Mouse (Mus musculus) E14TG2a.4 (cell line): ENCODE results near the gene Ascl1.

Experiments used
- CTCF ChIP-seq: conservative IDR thresholded peaks from 2 replicates; pipeline ENCODE4 v1.5.1; 2014; ENCODE audit warnings: low read length
- NANOG ChIP-seq: IDR thresholded peaks from 2 replicates; pipeline ENCODE4 v1.6.1; 2014; ENCODE audit warnings: borderline replicate concordance, low read length, mixed read lengths
- POU5F1 ChIP-seq: IDR thresholded peaks from 2 replicates; pipeline ENCODE4 v1.6.1; 2014; ENCODE audit warnings: low read length, borderline replicate concordance

GRCm38 (mm10) chr10:87446139-87446828 lies 47.2 kb downstream of the Ascl1 start:
- TF ChIP-seq CTCF (no peak), NANOG (no peak), POU5F1 (no peak)
